Mouse (Mus musculus) cerebellum, adult 2 months (tissue): ENCODE results near the gene Arl5a. TPM values are rescaled to one million over a fixed set of nuclear protein-coding genes. Genes with fewer than 3 reads are reported as not detected.

Experiments
- DNase-seq, 2 experiments: peaks; one replicate each; pipeline ENCODE4 v3.0.0; 2021
- H3K27ac ChIP-seq: fragments of 200-500 bp; 2 replicates; pipeline ENCODE4 v1.5.1; 2012; ENCODE audit warnings: low read length, control low read depth, inconsistent platforms; ENCODE audit not compliant: insufficient read depth
- H3K27me3 ChIP-seq: fragments of 200-500 bp; 2 replicates; pipeline ENCODE4 v1.6.1; 2012; ENCODE audit warnings: inconsistent platforms, mild to moderate bottlenecking, low read length, moderate library complexity; ENCODE audit not compliant: control insufficient read depth, insufficient read depth
- H3K4me1 ChIP-seq: fragments of 200-500 bp; 2 replicates; pipeline ENCODE4 v1.6.1; 2011; ENCODE audit warnings: low read length; ENCODE audit not compliant: control insufficient read depth, insufficient read depth
- H3K4me3 ChIP-seq: fragments of 200-500 bp; replicated peaks from 2 replicates; pipeline ENCODE3; 2011; ENCODE audit warnings: mild to moderate bottlenecking, low read depth, low read length, control low read depth; ENCODE audit not compliant: insufficient read depth
- CTCF ChIP-seq: fragments of 200-500 bp; IDR thresholded peaks from 2 replicates; pipeline ENCODE4 v1.5.1; 2011; ENCODE audit warnings: low read depth, mild to moderate bottlenecking, control low read depth, low read length, moderate library complexity, borderline replicate concordance; ENCODE audit not compliant: insufficient read depth
- POLR2A ChIP-seq: fragments of 200-500 bp; IDR thresholded peaks from 2 replicates; pipeline ENCODE4 v1.6.1; 2011; ENCODE audit warnings: low read length, control low read depth, borderline replicate concordance; ENCODE audit not compliant: insufficient read depth
- WGBS: fragments of 180-500 bp; shearing (Covaris S2); methylation state at CpG from one replicate; pipeline ENCODE4 v1.1.7; 2018; 5-methylcytosine and 5-hydroxymethylcytosine counted together
- polyA plus RNA-seq: library from polyadenylated mRNA; depleted of rRNA; stranded (reverse); fragments of >200 nt; gene quantifications from 2 replicates; pipeline ENCODE4 v1.2.3, GENCODE M21; 2012; rRNA removed

The Arl5a gene
- polyA plus RNA-seq, 1 experiment: 57.3 TPM

- 94% methylated on average over 6 of the region's 6 CpGs for WGBS
- H3K4me1 ChIP-seq: peaks cover 9% of the 10 kb centered on the region
- H3K27ac ChIP-seq: no peak overlapping the region
- no peaks in the 10 kb centered on the region for H3K27me3 ChIP-seq
- no peak overlapping the region for H3K4me3 ChIP-seq
- TF ChIP-seq POLR2A: no peak
- no peak for TF ChIP-seq CTCF
- DNase-seq: no peak
Observed at GRCm38 (mm10) chr2:52369622-52370021, 55.1 kb downstream of the Arl5a start.

DNA sequence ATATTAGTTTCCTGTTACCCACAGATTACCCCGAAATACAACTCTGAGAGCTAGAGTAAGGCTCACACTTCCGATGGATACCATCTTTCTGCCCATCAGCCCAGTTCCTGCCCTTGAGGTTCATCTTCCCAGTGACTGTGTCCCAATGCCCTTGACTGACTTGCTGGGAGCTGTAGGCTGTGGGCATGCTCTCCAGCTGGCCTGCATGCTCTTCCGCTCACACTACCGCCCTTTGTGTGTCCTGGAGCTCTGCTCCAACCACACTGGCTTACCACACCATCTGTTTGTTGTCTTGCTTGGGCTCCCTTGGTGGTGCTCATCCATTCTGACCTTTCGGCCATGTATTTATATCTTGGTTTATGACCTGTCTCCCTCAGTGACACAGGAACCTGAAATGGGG lies 57.0 kb downstream of the Arl5a start:
- H3K4me3 ChIP-seq: no peak overlapping the region
- peak in 1 of 2 experiments; percentile 9 for DNase-seq
- 56% methylated on average over 5 of the region's 5 CpGs for WGBS
- no peaks in the 10 kb centered on the region for H3K27me3 ChIP-seq
- H3K27ac ChIP-seq: no peak overlapping the region
- H3K4me1 ChIP-seq: peaks cover 9% of the 10 kb centered on the region
- TF ChIP-seq POLR2A (no peak), CTCF (no peak)

GRCm38 (mm10) chr2:52367248-52367647 lies 57.5 kb downstream of the Arl5a start:
- H3K4me3 ChIP-seq: no peak overlapping the region
- 81% methylated on average over 13 of the region's 13 CpGs for WGBS
- H3K27ac ChIP-seq: no peak overlapping the region
- TF ChIP-seq POLR2A (no peak), CTCF (no peak)
- no peaks in the 10 kb centered on the region for H3K27me3 ChIP-seq
- H3K4me1 ChIP-seq: peaks cover 9% of the 10 kb centered on the region
- DNase-seq: no peak

- WGBS: 65% methylated on average over 9 of the region's 9 CpGs
- H3K4me3 ChIP-seq: no peak overlapping the region
- H3K27ac ChIP-seq: no peak overlapping the region
- no peaks in the 10 kb centered on the region for H3K27me3 ChIP-seq
- no peak for DNase-seq
- no peaks in the 10 kb centered on the region for H3K4me1 ChIP-seq
- TF ChIP-seq CTCF (no peak), POLR2A (no peak)
Observed at GRCm38 (mm10) chr2:52361086-52361485, 63.6 kb downstream of the Arl5a start.

DNA sequence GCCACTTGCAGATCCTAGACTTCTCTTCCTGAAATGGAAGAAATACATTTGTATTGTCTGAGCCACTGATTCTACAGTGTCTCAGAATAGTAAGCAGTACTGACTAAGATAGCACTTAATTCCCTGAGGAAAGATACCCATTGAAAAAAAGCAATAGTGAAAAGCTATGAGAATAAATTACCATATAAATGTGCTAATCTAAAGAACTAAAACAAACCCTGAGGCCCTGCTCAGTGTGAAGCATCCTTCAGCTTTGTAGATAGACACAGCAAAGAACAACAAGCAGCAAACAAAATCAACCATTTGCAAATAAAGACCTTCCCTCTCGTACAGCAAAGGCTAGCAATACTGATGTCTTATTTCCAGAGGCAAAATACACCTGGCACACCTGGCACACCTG lies 65.0 kb downstream of the Arl5a start:
- Histone ChIP-seq H3K27me3 (no peaks in the 10 kb centered on the region), H3K4me1 (no peaks in the 10 kb centered on the region), H3K27ac (no peak overlapping the region), H3K4me3 (no peak overlapping the region)
- DNase-seq: no peak
- WGBS: 79% methylated on average over 1 of the region's 1 CpGs
- TF ChIP-seq CTCF (no peak), POLR2A (no peak)

DNA sequence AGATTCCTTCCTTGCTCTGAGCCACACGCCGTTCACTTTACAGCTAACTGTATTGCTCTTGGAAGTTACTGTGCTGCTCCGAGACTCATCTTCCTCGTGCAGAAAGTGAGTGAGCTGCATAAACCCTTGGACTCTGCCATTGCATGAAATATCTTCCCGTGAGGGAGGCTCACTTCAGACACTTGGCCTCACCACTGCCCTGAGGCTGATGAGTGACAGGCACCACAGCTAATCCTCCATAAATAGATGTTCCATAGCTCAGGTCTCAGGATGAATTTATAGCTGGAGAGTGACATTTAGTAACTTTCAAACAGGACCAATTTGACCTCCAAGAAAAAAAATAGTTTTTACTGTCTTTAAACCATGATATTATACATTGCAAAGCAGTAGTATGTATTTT lies 66.5 kb downstream of the Arl5a start:
- Histone ChIP-seq H3K4me1 (no peaks in the 10 kb centered on the region), H3K27me3 (no peaks in the 10 kb centered on the region), H3K4me3 (no peak overlapping the region), H3K27ac (no peak overlapping the region)
- DNase-seq: no peak
- TF ChIP-seq POLR2A: no peak
- TF ChIP-seq CTCF: no peak
- 86% methylated on average over 5 of the region's 5 CpGs for WGBS

GRCm38 (mm10) chr2:52351029-52351428 lies 73.7 kb downstream of the Arl5a start:
- Histone ChIP-seq H3K27ac (no peak overlapping the region), H3K27me3 (no peaks in the 10 kb centered on the region), H3K4me3 (no peak overlapping the region), H3K4me1 (no peaks in the 10 kb centered on the region)
- no peak for DNase-seq
- WGBS: 98% methylated on average over 1 of the region's 1 CpGs
- TF ChIP-seq POLR2A (no peak), CTCF (no peak)

Other genes starting within 250 kb of the Arl5a start
- 10.8 and 12.8 TPM in 2 replicates for gene Neb, start 46.4 kb downstream of the Arl5a start, polyA plus RNA-seq